Mouse (Mus musculus): ENCODE results near the gene Hipk4. TPM values are rescaled to one million over a fixed set of nuclear protein-coding genes. Genes with fewer than 3 reads are reported as not detected.

Hipk4 gene
- total RNA-seq, 2 experiments from 2014 or later: not detected

Other genes starting within 250 kb of the Hipk4 start
- 10 to 100 TPM; 52.8 to 59.6 TPM for gene Ltbp4, start 185.6 kb upstream of the Hipk4 start, total RNA-seq (2021)
- gene Shkbp1, start 167.2 kb upstream of the Hipk4 start, total RNA-seq (2021): 10 to 100 TPM; 36.2 to 37.3 TPM
- not detected for gene Gm20479, start 165.8 kb upstream of the Hipk4 start, total RNA-seq (2021)
- gene Sptbn4, start 75.6 kb upstream of the Hipk4 start, total RNA-seq (2021): 100 to 1,000 TPM; 132 to 146 TPM
- gene Blvrb, start 75.3 kb upstream of the Hipk4 start, total RNA-seq (2021): 10 to 100 TPM; 16.0 to 20.0 TPM
- gene Sertad3, start 49.5 kb upstream of the Hipk4 start, total RNA-seq (2021): 1 to 10 TPM; 2.7 to 4.0 TPM
- 1 to 10 TPM; 6.4 to 7.0 TPM for gene Sertad1, start 36.4 kb upstream of the Hipk4 start, total RNA-seq (2021)
- gene Prx, start 23.9 kb upstream of the Hipk4 start, total RNA-seq (2021): under 1 TPM; 0.15 to 0.40 TPM
- 100 to 1,000 TPM; 557 to 578 TPM for gene Pld3, start 30.0 kb downstream of the Hipk4 start, total RNA-seq (2021)
- gene 2310022A10Rik, start 30.0 kb downstream of the Hipk4 start, total RNA-seq (2021): 10 to 100 TPM; 27.2 to 28.8 TPM
- 100 to 1,000 TPM in 1 of 2 experiments, 10 to 100 TPM in 1; 97.7 to 102 TPM for gene Akt2, start 68.3 kb downstream of the Hipk4 start, total RNA-seq (2021)
- 10 to 100 TPM; 45.8 to 48.2 TPM for gene Ttc9b, start 130.6 kb downstream of the Hipk4 start, total RNA-seq (2021)
- 100 to 1,000 TPM; 177 to 185 TPM for gene Map3k10, start 151.3 kb downstream of the Hipk4 start, total RNA-seq (2021)
- 10 to 100 TPM; 10.0 to 10.3 TPM for gene Zfp607b, start 166.1 kb downstream of the Hipk4 start, total RNA-seq (2021)
- 10 to 100 TPM; 33.5 to 38.7 TPM for gene Zfp60, start 208.1 kb downstream of the Hipk4 start, total RNA-seq (2021)